Mouse (Mus musculus): ENCODE measurements at regions not wholly inside any gene's neighbourhood (a gene's known extent, or its start where the extent isn't known, plus 50 kb on each side); places are given as distances from the start of the nearest gene placed in this dataset.

DNA sequence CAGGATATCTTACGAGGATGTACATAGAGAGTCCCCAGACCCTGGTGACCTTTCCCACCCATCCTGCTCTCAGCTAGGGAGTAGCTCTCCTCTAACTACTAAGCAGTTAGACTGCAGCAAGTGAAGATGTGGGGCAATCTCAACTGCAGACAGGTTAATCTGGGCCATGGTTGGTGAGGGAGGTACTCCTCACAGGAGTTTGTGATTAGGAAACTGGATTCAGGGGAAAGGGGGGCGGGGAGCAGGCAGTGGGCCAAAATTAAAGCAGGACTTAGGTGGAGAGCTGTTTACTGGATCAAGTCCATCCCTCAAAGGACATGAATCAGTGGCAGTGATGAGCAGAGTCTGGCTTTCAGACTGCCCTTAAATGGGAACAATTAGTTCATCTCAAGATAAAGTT, 374.6 kb upstream of the Xrcc4 start:
- no peak overlapping the region for H3K9ac ChIP-seq (ENCODE audit: low read depth, low read length, severe bottlenecking)
- H3K36me3 ChIP-seq (ENCODE audit: control insufficient read depth, insufficient read depth, low read length): no peaks in the 10 kb centered on the region
- no peaks in the 10 kb centered on the region for H3K4me1 ChIP-seq (ENCODE audit: control insufficient read depth, insufficient read depth, low read length)
- DNase-seq (ENCODE audit: low spot score) (no peak), ATAC-seq (ENCODE audit: low FRiP score, low read depth) (no peak)
- WGBS: 76% methylated on average over 2 of the region's 2 CpGs
- H3K4me3 ChIP-seq (replicated peaks; ENCODE audit: low read length): no peak overlapping the region
- H3K27ac ChIP-seq (replicated peaks; ENCODE audit: low read depth, low read length): no peak overlapping the region
- H3K9me3 ChIP-seq (ENCODE audit: control insufficient read depth, low read length): no peaks in the 10 kb centered on the region
- TF ChIP-seq POLR2A (IDR thresholded peaks at IDR 0.05; ENCODE audit: borderline replicate concordance, extremely low read depth, insufficient read depth, insufficient read length): no peak
- H3K4me2 ChIP-seq (replicated peaks; ENCODE audit: low read depth, low read length, severe bottlenecking): no peak overlapping the region
- no peaks in the 10 kb centered on the region for H3K27me3 ChIP-seq (ENCODE audit: control insufficient read depth, insufficient read depth, low read length)

DNA sequence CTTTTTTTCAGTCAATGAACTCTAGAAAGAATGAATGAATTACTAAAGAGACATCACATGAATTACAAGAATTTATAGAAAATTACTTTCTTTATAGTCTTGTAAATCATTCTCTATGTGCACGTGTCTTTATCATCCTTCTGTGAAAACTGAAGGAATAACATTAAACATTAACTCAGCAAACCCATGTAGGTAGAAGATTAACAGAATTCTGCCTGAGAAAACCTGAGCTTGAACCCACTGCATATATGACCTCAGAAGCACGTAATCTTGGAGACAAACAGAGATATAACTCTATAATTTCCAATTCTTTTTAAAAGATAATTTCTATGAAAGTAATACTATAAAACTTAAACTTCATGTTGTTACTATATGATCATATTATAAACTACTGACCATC, 374.0 kb upstream of the Xrcc4 start:
- no peak for TF ChIP-seq POLR2A (IDR thresholded peaks at IDR 0.05; ENCODE audit: borderline replicate concordance, extremely low read depth, insufficient read depth, insufficient read length)
- no peak overlapping the region for H3K4me3 ChIP-seq (replicated peaks; ENCODE audit: low read length)
- no peaks in the 10 kb centered on the region for H3K9me3 ChIP-seq (ENCODE audit: control insufficient read depth, low read length)
- no peaks in the 10 kb centered on the region for H3K36me3 ChIP-seq (ENCODE audit: control insufficient read depth, insufficient read depth, low read length)
- no peak for DNase-seq (ENCODE audit: low spot score)
- no peak for ATAC-seq (ENCODE audit: low FRiP score, low read depth)
- H3K27ac ChIP-seq (replicated peaks; ENCODE audit: low read depth, low read length): no peak overlapping the region
- H3K9ac ChIP-seq (ENCODE audit: low read depth, low read length, severe bottlenecking): no peak overlapping the region
- WGBS: 71% methylated on average over 2 of the region's 2 CpGs
- no peaks in the 10 kb centered on the region for H3K27me3 ChIP-seq (ENCODE audit: control insufficient read depth, insufficient read depth, low read length)
- H3K4me2 ChIP-seq (replicated peaks; ENCODE audit: low read depth, low read length, severe bottlenecking): no peak overlapping the region
- H3K4me1 ChIP-seq (ENCODE audit: control insufficient read depth, insufficient read depth, low read length): no peaks in the 10 kb centered on the region

DNA sequence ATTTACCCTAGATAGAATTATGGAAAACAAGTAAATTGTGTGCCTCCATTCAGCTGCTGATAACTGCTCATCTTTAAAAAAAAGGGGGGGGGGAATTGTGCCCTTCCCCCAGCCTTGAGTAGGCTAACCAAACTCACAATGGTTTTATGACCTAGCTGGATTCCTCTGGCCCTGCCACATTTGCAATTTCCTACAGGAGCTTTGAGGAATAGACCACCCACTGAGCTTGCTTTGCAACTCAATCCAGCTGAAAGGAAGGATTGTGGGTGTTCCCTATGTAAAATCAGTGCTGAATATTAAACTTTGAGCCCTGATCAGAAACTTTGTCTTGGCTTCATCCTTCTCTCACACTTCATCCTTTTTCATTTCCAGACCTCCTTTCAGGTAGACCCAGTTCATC, 365.2 kb upstream of the Xrcc4 start:
- Histone ChIP-seq H3K9ac (ENCODE audit: low read depth, low read length, severe bottlenecking) (no peak overlapping the region), H3K27ac (replicated peaks; ENCODE audit: low read depth, low read length) (no peak overlapping the region), H3K4me3 (replicated peaks; ENCODE audit: low read length) (no peak overlapping the region), H3K9me3 (ENCODE audit: control insufficient read depth, low read length) (0 out of 2 replicates have a peak, but pooled peaks cover 9% of the 10 kb centered on the region), H3K4me1 (ENCODE audit: control insufficient read depth, insufficient read depth, low read length) (no peaks in the 10 kb centered on the region), H3K4me2 (replicated peaks; ENCODE audit: low read depth, low read length, severe bottlenecking) (no peak overlapping the region), H3K27me3 (ENCODE audit: control insufficient read depth, insufficient read depth, low read length) (no peaks in the 10 kb centered on the region), H3K36me3 (ENCODE audit: control insufficient read depth, insufficient read depth, low read length) (no peaks in the 10 kb centered on the region)
- no peak for TF ChIP-seq POLR2A (IDR thresholded peaks at IDR 0.05; ENCODE audit: borderline replicate concordance, extremely low read depth, insufficient read depth, insufficient read length)
- ATAC-seq (ENCODE audit: low FRiP score, low read depth) (no peak), DNase-seq (ENCODE audit: low spot score) (no peak)

DNA sequence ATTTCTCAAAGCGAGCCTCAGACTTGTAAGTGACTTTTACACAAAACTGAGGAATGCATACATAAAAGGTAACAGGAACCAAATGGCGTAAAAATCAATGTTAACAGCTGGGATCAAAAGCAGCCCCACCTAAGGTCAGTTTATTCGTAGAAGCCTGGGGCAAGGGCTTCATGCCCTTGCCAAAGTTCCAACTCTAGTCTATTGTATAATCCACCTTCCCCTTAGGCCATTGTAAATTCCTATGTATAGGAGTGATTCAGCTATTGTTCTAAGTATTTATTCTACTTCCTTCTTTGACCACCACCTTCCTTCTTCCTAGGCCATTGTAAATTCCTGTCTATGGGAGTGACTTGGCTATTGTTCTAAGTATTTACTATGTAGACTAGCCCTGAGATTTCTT, 337.5 kb upstream of the Xrcc4 start:
- no peak overlapping the region for H3K4me3 ChIP-seq (replicated peaks; ENCODE audit: low read length)
- no peak for ATAC-seq (ENCODE audit: low FRiP score, low read depth)
- WGBS: 69% methylated on average over 3 of the region's 3 CpGs
- H3K36me3 ChIP-seq (ENCODE audit: control insufficient read depth, insufficient read depth, low read length): no peaks in the 10 kb centered on the region
- H3K27me3 ChIP-seq (ENCODE audit: control insufficient read depth, insufficient read depth, low read length): no peaks in the 10 kb centered on the region
- H3K4me1 ChIP-seq (ENCODE audit: control insufficient read depth, insufficient read depth, low read length): no peaks in the 10 kb centered on the region; the same call in 1 of the 2 replicates
- no peak overlapping the region for H3K4me2 ChIP-seq (replicated peaks; ENCODE audit: low read depth, low read length, severe bottlenecking)
- H3K9ac ChIP-seq (ENCODE audit: low read depth, low read length, severe bottlenecking): no peak overlapping the region
- DNase-seq (ENCODE audit: low spot score): no peak
- H3K27ac ChIP-seq (replicated peaks; ENCODE audit: low read depth, low read length): no peak overlapping the region
- no peak for TF ChIP-seq POLR2A (IDR thresholded peaks at IDR 0.05; ENCODE audit: borderline replicate concordance, extremely low read depth, insufficient read depth, insufficient read length)
- no peaks in the 10 kb centered on the region for H3K9me3 ChIP-seq (ENCODE audit: control insufficient read depth, low read length)

DNA sequence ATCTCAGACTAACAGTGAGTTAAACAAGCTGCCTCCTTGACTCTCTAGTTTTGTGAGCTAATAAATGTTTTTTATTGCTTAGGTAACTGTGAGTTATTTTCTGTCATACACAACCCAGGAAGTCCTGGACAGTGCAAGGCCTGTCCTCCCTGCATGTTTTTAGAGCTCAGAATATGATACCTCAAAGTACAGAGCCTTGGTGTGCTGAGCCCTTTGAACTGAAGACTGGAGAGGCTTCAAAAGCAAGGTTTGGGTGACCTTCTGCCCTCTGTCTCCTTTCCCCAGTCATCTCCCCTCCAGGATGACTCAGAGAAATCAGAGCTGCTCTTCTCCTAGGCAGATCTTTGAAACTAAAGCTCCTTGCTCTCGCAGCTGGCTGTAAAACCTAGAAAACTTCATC, 336.0 kb upstream of the Xrcc4 start:
- Histone ChIP-seq H3K27ac (replicated peaks; ENCODE audit: low read depth, low read length) (no peak overlapping the region), H3K4me3 (replicated peaks; ENCODE audit: low read length) (no peak overlapping the region), H3K9me3 (ENCODE audit: control insufficient read depth, low read length) (no peaks in the 10 kb centered on the region), H3K4me2 (replicated peaks; ENCODE audit: low read depth, low read length, severe bottlenecking) (no peak overlapping the region), H3K9ac (ENCODE audit: low read depth, low read length, severe bottlenecking) (no peak overlapping the region), H3K27me3 (ENCODE audit: control insufficient read depth, insufficient read depth, low read length) (no peaks in the 10 kb centered on the region), H3K4me1 (ENCODE audit: control insufficient read depth, insufficient read depth, low read length) (no peaks in the 10 kb centered on the region; the same call in 1 of the 2 replicates), H3K36me3 (ENCODE audit: control insufficient read depth, insufficient read depth, low read length) (no peaks in the 10 kb centered on the region)
- 42% methylated on average over 1 of the region's 1 CpGs for WGBS
- DNase-seq (ENCODE audit: low spot score) (no peak), ATAC-seq (ENCODE audit: low FRiP score, low read depth) (no peak)
- TF ChIP-seq POLR2A (IDR thresholded peaks at IDR 0.05; ENCODE audit: borderline replicate concordance, extremely low read depth, insufficient read depth, insufficient read length): no peak

DNA sequence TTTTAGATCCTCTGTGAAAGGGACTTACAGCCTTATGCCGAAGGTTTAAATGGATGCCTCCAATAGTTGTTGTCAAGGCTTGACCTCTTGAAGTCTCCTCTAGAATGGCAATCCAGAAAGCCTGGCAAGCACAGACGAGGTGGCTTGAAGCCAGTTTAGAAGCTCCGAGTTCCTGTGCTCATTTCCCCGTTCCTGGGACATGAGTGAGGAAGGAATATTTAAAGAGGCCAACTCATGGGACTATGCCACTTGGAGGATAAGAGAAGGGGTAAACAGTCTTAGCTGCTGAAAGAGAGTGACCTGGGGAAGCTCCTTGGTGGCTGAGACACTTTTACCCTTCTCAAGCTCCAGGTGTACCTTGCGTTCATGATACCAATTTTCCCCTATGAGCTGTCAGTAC, 335.1 kb upstream of the Xrcc4 start:
- WGBS: 90% methylated on average over 5 of the region's 5 CpGs
- no peak overlapping the region for H3K27ac ChIP-seq (replicated peaks; ENCODE audit: low read depth, low read length)
- H3K4me1 ChIP-seq (ENCODE audit: control insufficient read depth, insufficient read depth, low read length): no peaks in the 10 kb centered on the region; the same call in 1 of the 2 replicates
- no peak for TF ChIP-seq POLR2A (IDR thresholded peaks at IDR 0.05; ENCODE audit: borderline replicate concordance, extremely low read depth, insufficient read depth, insufficient read length)
- ATAC-seq (ENCODE audit: low FRiP score, low read depth) (no peak), DNase-seq (ENCODE audit: low spot score) (no peak)
- no peak overlapping the region for H3K4me3 ChIP-seq (replicated peaks; ENCODE audit: low read length)
- no peaks in the 10 kb centered on the region for H3K27me3 ChIP-seq (ENCODE audit: control insufficient read depth, insufficient read depth, low read length)
- H3K36me3 ChIP-seq (ENCODE audit: control insufficient read depth, insufficient read depth, low read length): no peaks in the 10 kb centered on the region
- no peak overlapping the region for H3K9ac ChIP-seq (ENCODE audit: low read depth, low read length, severe bottlenecking)
- no peak overlapping the region for H3K4me2 ChIP-seq (replicated peaks; ENCODE audit: low read depth, low read length, severe bottlenecking)
- no peaks in the 10 kb centered on the region for H3K9me3 ChIP-seq (ENCODE audit: control insufficient read depth, low read length)

Data from limb, embryonic 14.5 days (tissue).